Mouse (Mus musculus) left cerebral cortex, adult 2 months (tissue): ENCODE results near the gene Ctdnep1. TPM values are rescaled to one million over a fixed set of nuclear protein-coding genes. Genes with fewer than 3 reads are reported as not detected.
A peak's percentile ranks its signal among the peaks of the same experiment; 100 is the strongest.

ENCODE experiments used
- DNase-seq, 2 experiments: peaks; one replicate each; pipeline ENCODE4 v3.0.0; 2021 to 2022; ENCODE audit warnings: low spot score in 2 of 2, mixed read lengths in 1 of 2; ENCODE audit errors: extremely low spot score in 1 of 2
- H3K27ac ChIP-seq: fragments of 200-600 bp; 2 replicates; pipeline ENCODE4 v1.8.1; 2022
- H3K4me3 ChIP-seq: fragments of 200-600 bp; 2 replicates; pipeline ENCODE4 v1.8.1; 2022
- CTCF ChIP-seq: fragments of 200-600 bp; IDR thresholded peaks from 2 replicates; pipeline ENCODE4 v1.8.1; 2022; ENCODE audit warnings: antibody characterized with exemption, mild to moderate bottlenecking, moderate library complexity
- intact Hi-C: fragments of 180-260 bp; cut with DNase I; formaldehyde crosslinking; loops from one replicate; pipeline ENCODE4 v1.15.1; 2025
- total RNA-seq, 2 experiments: library from RNA; stranded (reverse); gene quantifications; 2 replicates each; pipeline ENCODE4 v1.2.3; 2021

Gene Ctdnep1
- total RNA-seq, 2 experiments from 2014 or later = 116 to 124 TPM

DNA sequence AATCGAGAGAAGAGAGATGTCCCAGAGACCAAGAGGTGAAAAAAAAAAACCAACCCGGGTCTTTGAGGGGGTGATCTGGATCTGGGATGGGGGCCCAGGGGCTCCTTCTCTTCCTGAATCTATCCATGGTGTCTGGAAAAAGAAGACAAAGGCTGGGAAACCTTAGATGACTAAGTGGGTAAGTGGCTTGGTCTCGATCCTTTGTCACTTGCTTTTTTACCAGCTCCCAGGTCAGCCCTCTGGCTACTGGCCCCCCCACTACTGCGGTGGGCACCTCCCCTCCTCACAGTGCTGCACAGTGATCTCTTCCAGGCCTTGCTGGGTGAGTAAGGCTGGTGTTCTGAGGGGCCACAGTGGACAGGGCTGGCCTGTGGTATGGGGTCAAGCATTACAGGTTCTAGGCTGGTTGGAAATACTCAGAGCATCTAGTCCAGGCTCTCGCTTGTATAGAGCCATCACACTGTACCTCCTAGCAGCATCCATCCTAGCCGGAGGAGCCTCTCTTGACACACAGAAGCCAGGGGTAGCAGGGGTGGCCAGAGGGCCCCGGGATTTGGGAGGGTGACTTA lies 36.3 kb downstream of the Ctdnep1 start:
- H3K4me3 ChIP-seq = no peak overlapping the region
- intact Hi-C loops = no loop called here
- TF ChIP-seq CTCF = no peak

DNA sequence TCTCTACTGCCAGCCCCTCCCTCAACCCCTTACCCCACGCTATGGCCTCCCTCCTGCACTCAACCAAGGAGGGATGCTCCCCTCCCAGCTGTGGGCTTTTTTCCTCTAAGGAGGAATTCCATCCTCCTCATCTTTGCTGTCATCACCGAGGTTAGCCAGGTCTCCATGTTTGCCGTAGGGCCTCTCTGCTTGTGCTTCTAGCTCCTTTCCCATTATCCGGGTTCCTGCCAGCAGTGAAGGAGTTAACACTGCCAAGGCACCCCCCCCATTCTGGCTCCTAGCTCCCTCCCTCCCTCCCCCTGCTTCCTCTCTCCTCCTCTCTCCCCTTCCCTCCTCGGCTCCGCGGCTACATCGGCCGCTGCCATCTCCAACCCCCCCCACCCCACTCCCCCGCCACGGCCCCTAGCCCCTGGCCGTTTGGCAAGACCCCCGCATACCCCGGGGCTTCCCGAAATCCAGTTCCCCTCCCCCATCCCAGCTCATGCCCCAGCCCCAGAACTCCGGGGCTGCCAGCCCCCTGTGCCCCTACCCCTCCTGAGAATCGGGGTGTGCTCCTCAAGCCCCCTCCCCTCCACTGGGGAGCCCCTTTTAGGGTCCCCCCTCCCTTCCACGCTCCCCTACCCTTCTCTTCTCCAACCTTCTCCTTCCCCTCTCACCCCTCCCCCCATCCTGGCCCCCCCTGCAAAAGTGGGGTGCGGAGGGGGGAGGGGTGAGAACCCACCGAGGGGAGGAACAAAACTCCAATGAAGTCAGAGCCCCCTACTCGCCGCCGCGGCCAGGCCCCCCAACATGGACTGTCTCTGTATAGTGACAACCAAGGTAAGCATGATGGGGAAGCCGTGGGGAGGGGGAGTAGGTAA lies 37.4 kb downstream of the Ctdnep1 start:
- peak overlapping the region; percentile 74 for H3K4me3 ChIP-seq
- TF ChIP-seq CTCF = no peak
- peak overlapping the region; percentile 93 for H3K27ac ChIP-seq
- intact Hi-C loops = no loop called here
- peak; percentile 72 to 75 for DNase-seq

More for the DNA sequence above, 36.3 kb downstream of the Ctdnep1 start:
- peak overlapping the region; percentile 93; the same call in 1 of the 2 replicates for H3K27ac ChIP-seq
- no peak for DNase-seq

DNA sequence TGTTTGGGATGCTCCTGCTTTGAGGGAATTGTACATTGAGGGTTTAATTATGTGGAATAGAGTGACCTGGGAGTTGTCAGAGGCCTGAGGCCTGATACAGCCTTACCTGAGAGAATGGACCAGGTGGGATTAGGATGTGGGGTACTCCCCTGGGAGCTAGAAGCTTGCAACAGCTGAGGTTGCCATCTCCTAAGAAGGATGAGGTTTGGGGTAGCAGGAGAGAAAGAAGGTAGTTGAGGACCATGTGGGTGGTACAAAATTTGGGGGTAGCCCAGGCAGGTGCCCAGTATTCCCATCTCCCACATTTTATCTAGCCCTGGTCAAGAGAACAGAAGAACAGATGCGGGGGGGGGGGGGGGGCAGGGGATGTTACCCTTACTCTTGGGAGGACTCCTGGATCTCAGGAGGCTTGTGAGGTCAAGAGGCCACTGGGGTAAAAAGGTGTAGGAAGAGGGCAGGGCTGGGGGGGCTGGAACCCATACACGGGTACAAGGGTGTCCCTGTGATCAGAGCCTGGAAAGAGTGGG lies 38.6 kb downstream of the Ctdnep1 start:
- Histone ChIP-seq H3K27ac (peak overlapping the region; percentile 93), H3K4me3 (peak overlapping the region; percentile 74)
- TF ChIP-seq CTCF = no peak
- intact Hi-C loops = no loop called here
- DNase-seq = no peak

- Histone ChIP-seq H3K4me3 (peak overlapping the region; percentile 74), H3K27ac (peak overlapping the region; percentile 93)
- TF ChIP-seq CTCF = no peak
- intact Hi-C loops = no loop called here
- no peak for DNase-seq
Measured at GRCm38 (mm10) chr11:70020022-70020631, 39.2 kb downstream of the Ctdnep1 start.

DNA sequence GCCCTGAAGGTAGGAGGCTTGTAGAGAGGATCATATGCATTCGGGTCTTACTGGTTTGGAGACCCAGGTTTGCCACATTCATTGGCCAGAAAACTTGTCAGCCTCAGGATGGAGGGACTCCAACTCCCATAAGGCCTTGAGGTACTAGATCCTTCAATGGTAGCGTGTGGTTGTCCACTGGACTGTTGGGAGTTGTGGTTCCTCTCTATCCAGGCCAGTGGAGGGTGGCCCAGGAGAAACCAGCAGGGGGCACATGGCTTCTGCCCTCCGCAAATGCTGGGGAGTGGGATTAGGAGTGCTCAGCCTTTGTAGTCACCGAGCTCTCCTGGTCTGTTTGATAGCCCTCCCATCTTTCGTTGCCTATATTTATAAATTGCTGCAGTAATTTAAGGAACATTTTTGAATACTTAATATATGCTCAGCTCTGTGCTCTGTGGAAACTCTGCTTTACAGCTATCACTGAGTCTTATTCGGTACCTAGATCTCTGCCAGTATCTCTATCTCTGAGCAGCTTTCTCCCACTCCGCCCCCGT lies 39.8 kb downstream of the Ctdnep1 start:
- peak; percentile 61 for TF ChIP-seq CTCF
- Histone ChIP-seq H3K4me3 (peak overlapping the region; percentile 74), H3K27ac (peak overlapping the region; percentile 79)
- intact Hi-C loops = no loop called here
- peak; percentile 64 to 67 for DNase-seq

DNA sequence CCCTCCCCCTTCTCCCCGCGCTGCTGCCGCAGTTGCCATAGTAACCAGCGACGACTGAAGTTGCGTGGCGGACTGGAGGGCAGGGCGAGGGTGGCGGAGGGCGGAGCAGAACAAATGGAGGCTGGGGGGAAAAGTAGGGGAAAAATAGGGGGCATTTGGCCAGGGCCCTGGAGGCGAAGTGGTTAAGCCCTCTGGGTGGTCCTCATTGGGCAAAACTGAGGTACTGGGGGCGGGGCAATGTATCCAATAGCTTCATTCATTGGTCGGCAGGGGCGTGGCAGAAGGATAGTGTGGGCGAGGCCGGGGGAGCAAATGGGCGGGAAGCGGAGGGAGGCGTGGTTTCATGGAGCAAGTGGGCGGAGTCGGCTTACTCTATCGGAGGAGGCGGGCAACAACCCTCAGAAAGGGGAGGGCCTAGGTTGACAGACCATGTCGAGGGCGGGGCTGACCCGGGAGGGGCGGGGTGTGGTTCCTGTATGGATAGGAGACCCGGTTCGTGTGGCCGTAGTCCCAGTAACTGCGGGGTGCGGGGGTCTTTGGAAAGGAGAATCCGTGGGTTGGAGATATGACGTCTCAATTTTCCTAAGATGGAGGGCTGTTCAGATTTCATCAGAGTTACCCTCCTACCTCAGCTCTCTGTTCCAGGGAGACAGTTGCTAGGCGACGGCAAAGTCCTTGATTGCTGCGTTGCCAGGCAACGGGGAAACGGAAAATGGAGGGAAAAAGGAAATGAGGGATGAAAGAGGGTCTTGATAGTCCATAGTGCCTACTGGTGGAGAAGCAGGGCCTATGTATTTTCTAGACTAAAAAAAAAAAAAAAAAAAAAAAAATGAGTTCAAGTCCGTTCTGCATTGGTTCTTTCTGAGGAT lies 40.5 kb downstream of the Ctdnep1 start:
- H3K27ac ChIP-seq = peak overlapping the region; percentile 79
- intact Hi-C loops = no loop called here
- no peak; the same call in 1 of the 2 replicates for TF ChIP-seq CTCF
- DNase-seq = peak; percentile 92 to 94
- peak overlapping the region; percentile 74 for H3K4me3 ChIP-seq

DNA sequence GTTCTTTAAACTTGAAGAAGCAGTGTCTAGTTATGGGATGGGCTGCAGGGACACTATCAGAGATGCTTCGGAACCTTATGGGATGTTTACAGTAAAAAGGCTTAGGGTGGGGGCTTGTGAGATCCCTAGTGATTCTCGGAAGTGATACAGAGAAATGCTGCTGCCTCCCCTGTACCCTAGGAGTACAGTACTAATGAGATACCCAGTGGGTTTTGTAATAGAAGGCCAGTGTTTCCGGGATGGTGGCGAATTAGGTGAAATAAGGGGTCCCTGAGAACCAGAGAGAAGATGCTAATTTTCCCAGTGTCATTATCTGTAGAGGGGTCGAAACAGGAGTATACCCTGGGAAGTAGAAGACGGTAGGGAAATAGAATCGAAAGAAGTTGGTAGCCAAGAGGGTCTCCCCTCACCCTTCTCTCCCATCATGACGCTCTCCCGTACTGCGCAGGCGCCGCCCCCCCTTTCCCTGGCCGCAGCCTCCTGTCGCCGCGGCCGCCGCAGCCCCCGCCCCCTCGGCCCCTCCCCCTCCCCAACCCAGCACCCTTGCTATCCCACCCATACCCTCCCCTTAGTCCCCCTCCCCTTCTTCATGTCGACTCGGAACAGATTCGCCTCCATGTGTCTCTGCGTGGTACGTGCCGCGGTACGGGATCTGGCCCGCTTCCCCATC lies 42.7 kb downstream of the Ctdnep1 start:
- DNase-seq = no peak
- no peak for TF ChIP-seq CTCF
- Histone ChIP-seq H3K4me3 (peak overlapping the region; percentile 50), H3K27ac (peak overlapping the region; percentile 72)
- intact Hi-C loops = no loop called here

- peak overlapping the region; percentile 72 for H3K27ac ChIP-seq
- intact Hi-C loops = no loop called here
- no peak for DNase-seq
- no peak for TF ChIP-seq CTCF
- peak overlapping the region; percentile 50 for H3K4me3 ChIP-seq
Measured at GRCm38 (mm10) chr11:70024151-70024514, 43.2 kb downstream of the Ctdnep1 start.

DNA sequence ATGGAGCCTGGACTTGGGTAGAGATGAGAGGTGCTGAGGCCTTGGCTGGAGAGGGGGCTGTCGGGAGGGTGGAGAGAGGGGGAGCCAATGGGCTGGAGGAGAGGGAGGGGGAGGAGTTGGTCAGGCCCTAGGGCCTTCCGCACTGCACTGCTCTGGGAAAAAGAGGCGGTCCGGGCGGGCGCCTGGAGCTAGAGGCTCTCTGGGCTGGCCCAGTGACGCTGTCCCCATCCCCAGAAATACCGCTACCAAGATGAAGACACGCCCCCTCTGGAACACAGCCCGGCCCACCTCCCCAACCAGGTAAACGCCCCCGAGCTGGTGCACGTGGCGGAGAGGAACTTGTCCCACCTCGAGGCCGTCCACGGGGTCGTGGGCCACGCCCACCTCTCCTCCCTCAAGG lies 45.7 kb downstream of the Ctdnep1 start:
- peak overlapping the region; percentile 38 for H3K4me3 ChIP-seq
- TF ChIP-seq CTCF = no peak

GRCm38 (mm10) chr11:70027397-70027796 lies 46.4 kb downstream of the Ctdnep1 start:
- intact Hi-C loops = no loop called here
- H3K27ac ChIP-seq = peak overlapping the region; percentile 84
- DNase-seq = no peak
- TF ChIP-seq CTCF = no peak
- peak overlapping the region; percentile 38 for H3K4me3 ChIP-seq

More for the DNA sequence above, 45.7 kb downstream of the Ctdnep1 start:
- peak in 1 of 2 experiments; percentile 48 for DNase-seq
- peak overlapping the region; percentile 84 for H3K27ac ChIP-seq
- intact Hi-C loops = no loop called here
